Mouse (Mus musculus) bone marrow macrophage, adult 2 months (primary cell): ENCODE measurements around the gene Ankrd54. TPM values are rescaled to one million over a fixed set of nuclear protein-coding genes. Genes with fewer than 3 reads are reported as not detected.
"Not testable (repeated sequence)": the region's sequence is repeated elsewhere in the genome, so short reads cannot be mapped to it uniquely, and the experiment has no call there.

ENCODE experiments used
- H3K27ac ChIP-seq: 2 replicates; pipeline ENCODE4 v1.5.1; 2012; ENCODE audit warnings: low read depth, low read length; ENCODE audit not compliant: insufficient read depth
- H3K4me1 ChIP-seq: 2 replicates; pipeline ENCODE4 v1.6.1; 2012; ENCODE audit warnings: low read length; ENCODE audit not compliant: control insufficient read depth, insufficient read depth
- H3K4me3 ChIP-seq: 2 replicates; pipeline ENCODE4 v1.5.1; 2012; ENCODE audit warnings: mild to moderate bottlenecking, low read length, moderate library complexity; ENCODE audit not compliant: insufficient read depth
- CTCF ChIP-seq: IDR thresholded peaks from 2 replicates; pipeline ENCODE4 v1.5.1; 2012; ENCODE audit warnings: low read depth, mild to moderate bottlenecking, low read length, moderate library complexity
- POLR2A ChIP-seq: IDR thresholded peaks from 2 replicates; pipeline ENCODE4 v1.6.1; 2012; ENCODE audit warnings: mild to moderate bottlenecking, low read depth, low read length, borderline replicate concordance
- polyA plus RNA-seq: library from polyadenylated mRNA; stranded (reverse); fragments of >200 nt; gene quantifications from 2 replicates; pipeline ENCODE4 v1.2.4, GENCODE M21; 2012; ENCODE audit not compliant: missing spikeins, insufficient read depth, insufficient read length

Ankrd54 gene
- polyA plus RNA-seq, 1 experiment, result 14.0 TPM

DNA sequence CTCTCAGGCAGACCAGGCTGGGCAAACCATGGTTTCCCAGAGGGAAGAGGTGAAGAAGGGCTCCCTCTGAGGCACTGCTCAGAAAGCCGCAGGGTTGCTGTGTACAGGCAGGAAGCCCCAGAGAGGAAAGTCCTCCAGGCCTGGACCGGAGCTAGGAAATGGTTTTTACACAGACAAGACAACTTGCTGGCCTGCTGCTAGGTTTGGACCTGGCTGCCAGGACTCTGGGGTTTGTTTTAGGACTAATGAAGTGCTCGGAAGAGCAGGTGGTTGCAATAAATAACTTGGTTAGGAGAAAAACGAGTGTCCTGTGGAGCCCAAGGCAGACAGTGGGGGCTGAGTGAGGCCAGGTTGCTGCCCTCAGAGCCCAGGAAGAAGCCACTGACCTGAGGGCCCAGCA, 14.5 kb downstream of the Ankrd54 start:
- no peak for TF ChIP-seq POLR2A
- TF ChIP-seq CTCF, result no peak
- H3K4me3 ChIP-seq, result no peak overlapping the region
- no peaks in the 10 kb centered on the region for H3K4me1 ChIP-seq
- H3K27ac ChIP-seq, result no peak overlapping the region

GRCm38 (mm10) chr15:79044837-79045236, 17.9 kb downstream of the Ankrd54 start:
- peaks cover 6% of the 10 kb centered on the region; the same call in 1 of the 2 replicates for H3K4me1 ChIP-seq
- H3K4me3 ChIP-seq, result no peak overlapping the region
- H3K27ac ChIP-seq, result no peak overlapping the region
- TF ChIP-seq POLR2A, result no peak
- TF ChIP-seq CTCF, result no peak

DNA sequence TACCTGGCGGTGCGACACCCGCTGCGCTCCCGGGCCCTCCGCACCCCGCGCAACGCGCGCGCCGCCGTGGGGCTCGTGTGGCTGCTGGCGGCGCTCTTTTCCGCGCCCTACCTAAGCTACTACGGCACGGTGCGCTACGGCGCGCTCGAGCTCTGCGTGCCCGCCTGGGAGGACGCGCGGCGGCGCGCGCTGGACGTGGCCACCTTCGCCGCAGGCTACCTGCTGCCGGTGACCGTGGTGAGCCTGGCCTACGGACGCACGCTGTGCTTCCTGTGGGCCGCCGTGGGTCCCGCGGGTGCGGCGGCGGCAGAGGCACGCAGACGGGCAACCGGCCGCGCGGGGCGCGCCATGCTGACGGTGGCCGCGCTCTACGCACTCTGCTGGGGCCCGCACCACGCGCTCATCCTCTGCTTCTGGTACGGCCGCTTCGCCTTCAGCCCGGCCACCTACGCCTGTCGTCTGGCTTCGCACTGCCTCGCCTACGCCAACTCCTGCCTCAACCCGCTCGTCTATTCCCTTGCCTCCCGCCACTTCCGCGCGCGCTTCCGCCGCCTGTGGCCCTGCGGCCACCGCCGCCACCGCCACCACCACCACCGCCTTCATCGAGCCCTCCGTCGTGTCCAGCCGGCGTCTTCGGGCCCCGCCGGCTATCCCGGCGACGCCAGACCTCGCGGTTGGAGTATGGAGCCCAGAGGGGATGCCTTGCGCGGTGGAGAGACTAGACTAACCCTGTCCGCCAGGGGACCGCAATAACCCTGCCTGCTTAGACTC, 19.8 kb downstream of the Ankrd54 start:
- H3K4me3 ChIP-seq, result peak overlapping the region; percentile 58
- H3K27ac ChIP-seq, result no peak overlapping the region
- TF ChIP-seq CTCF, result no peak
- TF ChIP-seq POLR2A, result no peak
- H3K4me1 ChIP-seq, result peaks cover 9% of the 10 kb centered on the region

- TF ChIP-seq POLR2A (no peak), CTCF (no peak)
- Histone ChIP-seq H3K4me3 (peak within 1 kb of the TSS; percentile 58), H3K27ac (no peak within 1 kb of the TSS), H3K4me1 (peaks cover 9% of the 10 kb centered on the region)
Observed at GRCm38 (mm10) chr15:79041585-79041984, 21.1 kb downstream of the Ankrd54 start, which contains the start of gene Galr3. Gene Galr3 (plus strand): TSS chr15:79041885.

DNA sequence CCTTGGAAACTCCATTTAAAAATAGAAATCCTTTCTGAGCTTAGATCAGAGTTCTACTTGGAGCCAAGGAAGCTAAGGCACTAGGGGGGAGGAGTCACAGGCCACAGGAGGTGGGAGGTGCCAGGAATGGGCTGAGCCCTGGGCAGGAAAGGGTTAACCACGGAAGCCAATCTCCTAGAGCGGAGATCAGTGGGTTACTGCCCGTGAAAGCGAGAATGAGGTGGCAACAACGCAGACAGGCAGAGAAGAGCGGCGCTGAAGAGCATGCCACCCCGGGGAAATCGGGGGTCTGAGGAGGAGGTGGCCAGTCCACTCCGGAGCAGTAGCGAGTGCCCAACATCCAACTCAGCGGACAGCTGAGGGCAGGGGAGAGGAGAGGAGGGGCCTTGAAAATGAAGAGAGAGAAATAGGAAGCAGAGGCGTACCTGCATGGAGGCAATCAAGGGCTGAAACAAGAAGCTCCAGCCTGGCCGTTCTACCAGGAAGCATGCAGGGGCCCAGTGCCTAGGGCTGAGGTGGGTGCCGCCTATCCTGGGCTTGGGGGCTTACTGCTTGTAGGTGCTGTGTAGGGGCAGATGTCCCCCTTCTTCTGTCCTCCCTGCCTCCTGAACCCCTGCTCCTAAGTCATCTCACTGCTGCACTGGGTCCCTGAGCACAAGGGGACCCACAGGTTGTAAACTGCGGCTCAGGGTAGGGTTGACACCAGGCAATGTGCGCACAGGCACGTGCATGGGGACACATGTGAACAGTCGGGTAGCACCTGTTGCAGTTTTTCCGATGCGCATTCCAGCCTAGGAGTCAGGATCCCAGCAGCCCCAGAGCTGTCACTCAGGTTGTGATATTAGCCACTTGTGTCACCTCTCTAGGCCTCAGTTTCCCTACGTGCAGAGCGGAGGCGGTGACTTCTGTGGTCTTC, 21.9 kb downstream of the Ankrd54 start:
- H3K27ac ChIP-seq, result no peak overlapping the region
- H3K4me1 ChIP-seq, result peaks cover 9% of the 10 kb centered on the region
- H3K4me3 ChIP-seq, result peak overlapping the region; percentile 21
- TF ChIP-seq CTCF (no peak), POLR2A (no peak)

- no peak overlapping the region for H3K27ac ChIP-seq
- H3K4me1 ChIP-seq, result peaks cover 9% of the 10 kb centered on the region
- H3K4me3 ChIP-seq, result no peak overlapping the region
- TF ChIP-seq POLR2A, result no peak
- TF ChIP-seq CTCF, result peak; percentile 69
Observed at GRCm38 (mm10) chr15:79038853-79039252, 23.8 kb downstream of the Ankrd54 start.

DNA sequence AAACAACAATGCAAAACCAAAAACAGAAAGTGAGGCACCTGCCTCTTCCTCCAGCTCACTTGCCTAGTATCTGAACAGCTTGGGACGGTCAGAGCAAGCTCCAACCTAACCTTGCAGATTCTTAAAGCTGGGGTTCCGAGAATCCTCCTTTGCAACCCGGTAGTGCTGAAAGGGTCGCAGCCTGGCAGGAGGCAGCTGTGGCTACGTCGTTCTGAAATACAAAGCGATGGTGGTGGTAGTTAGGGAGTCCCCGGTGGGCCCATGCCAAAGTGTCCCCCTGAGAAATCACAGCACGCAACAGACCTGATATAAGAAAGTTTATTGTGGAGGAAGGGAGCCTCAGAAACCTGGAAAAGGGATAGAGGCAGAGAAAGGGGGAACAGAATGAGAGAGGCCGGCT, 24.4 kb downstream of the Ankrd54 start:
- Histone ChIP-seq H3K4me1 (peaks cover 9% of the 10 kb centered on the region), H3K27ac (no peak overlapping the region), H3K4me3 (no peak overlapping the region)
- TF ChIP-seq CTCF (no peak), POLR2A (no peak)

DNA sequence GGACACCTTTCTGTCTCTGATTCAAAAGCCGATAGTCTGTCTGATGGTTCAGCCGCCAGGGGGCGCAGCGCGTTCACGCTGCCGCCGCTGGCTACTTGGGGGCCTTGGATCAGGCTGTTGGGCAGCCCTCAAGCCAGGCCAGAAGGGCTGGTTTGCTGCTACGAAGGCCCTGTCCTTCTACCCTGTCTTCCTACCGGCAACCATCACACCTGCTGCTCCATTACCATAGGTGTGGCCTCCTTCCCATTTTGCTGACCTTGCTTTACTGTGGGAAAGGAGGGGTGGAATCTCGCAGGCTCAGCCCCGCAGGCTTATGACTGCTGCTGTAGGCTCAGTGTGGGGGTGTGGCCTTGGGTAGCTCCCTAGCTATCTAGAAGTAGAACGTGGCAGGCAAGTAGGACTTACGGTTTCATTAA, 24.8 kb downstream of the Ankrd54 start:
- H3K4me1 ChIP-seq, result peaks cover 9% of the 10 kb centered on the region
- no peak overlapping the region for H3K4me3 ChIP-seq
- TF ChIP-seq CTCF (peak; percentile 92), POLR2A (no peak)
- no peak overlapping the region for H3K27ac ChIP-seq

DNA sequence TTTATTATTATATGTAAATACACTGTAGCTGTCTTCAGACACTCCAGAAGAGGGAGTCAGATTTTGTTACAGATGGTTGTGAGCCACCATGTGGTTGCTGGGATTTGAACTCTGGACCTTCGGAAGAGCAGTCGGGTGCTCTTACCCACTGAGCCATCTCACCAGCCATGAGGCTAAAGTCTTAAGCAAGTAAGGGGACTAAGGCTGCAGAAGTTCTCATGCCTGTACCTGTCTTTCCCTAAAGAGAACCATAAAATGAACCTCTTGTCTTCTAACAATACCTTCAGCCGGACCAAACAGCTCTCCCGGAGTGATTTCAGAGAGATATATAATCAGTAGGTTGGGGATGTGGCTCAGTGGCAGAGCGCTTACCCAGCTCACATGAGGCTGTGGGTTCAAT, 30.8 kb downstream of the Ankrd54 start:
- H3K27ac ChIP-seq, H3K4me3 ChIP-seq: not testable (repeated sequence)
- peaks cover 19% of the 10 kb centered on the region for H3K4me1 ChIP-seq
